Mouse (Mus musculus) MN1 (cell line): ENCODE results near the gene Osbp2.

ENCODE experiments used
- DNase-seq: peaks from one replicate; pipeline ENCODE4 v3.0.0-alpha.2; 2016; ENCODE audit warnings: low spot score

Gene Osbp2

GRCm38 (mm10) chr11:3862661-3863453 lies 846 bp downstream of the Osbp2 start:
- no peak for DNase-seq

GRCm38 (mm10) chr11:3860361-3860760 lies 3.3 kb downstream of the Osbp2 start:
- DNase-seq = no peak

- no peak for DNase-seq
These were observed 3.9 kb downstream of the Osbp2 start for GRCm38 (mm10) chr11:3859778-3860177.

- DNase-seq = no peak
These were observed 5.8 kb downstream of the Osbp2 start for GRCm38 (mm10) chr11:3857902-3858301.

GRCm38 (mm10) chr11:3855846-3856245 lies 7.9 kb downstream of the Osbp2 start:
- DNase-seq = no peak

- no peak for DNase-seq
These were observed 9.5 kb downstream of the Osbp2 start for GRCm38 (mm10) chr11:3854156-3854555.

- peak; percentile 59 for DNase-seq
These were observed 10.1 kb downstream of the Osbp2 start for GRCm38 (mm10) chr11:3853481-3854034.

- no peak for DNase-seq
These were observed 10.7 kb downstream of the Osbp2 start for GRCm38 (mm10) chr11:3853031-3853430.

- DNase-seq = no peak
These were observed 11.8 kb downstream of the Osbp2 start for GRCm38 (mm10) chr11:3851872-3852271.

GRCm38 (mm10) chr11:3850746-3851277 lies 12.9 kb downstream of the Osbp2 start:
- DNase-seq = no peak

GRCm38 (mm10) chr11:3850315-3850614 lies 13.4 kb downstream of the Osbp2 start:
- no peak for DNase-seq

- DNase-seq = no peak
These were observed 14.0 kb downstream of the Osbp2 start for GRCm38 (mm10) chr11:3849469-3850314.

GRCm38 (mm10) chr11:3846351-3846750 lies 17.4 kb downstream of the Osbp2 start:
- no peak for DNase-seq

- no peak for DNase-seq
These were observed 19.6 kb downstream of the Osbp2 start for GRCm38 (mm10) chr11:3843943-3844734.

GRCm38 (mm10) chr11:3835271-3835670 lies 28.4 kb downstream of the Osbp2 start:
- no peak for DNase-seq

GRCm38 (mm10) chr11:3834421-3835098 lies 29.1 kb downstream of the Osbp2 start:
- no peak for DNase-seq

- no peak for DNase-seq
These were observed 29.9 kb downstream of the Osbp2 start for GRCm38 (mm10) chr11:3833544-3834420.

- DNase-seq = no peak
These were observed 31.4 kb downstream of the Osbp2 start for GRCm38 (mm10) chr11:3832193-3832901.

- no peak for DNase-seq
These were observed 34.0 kb downstream of the Osbp2 start for GRCm38 (mm10) chr11:3829736-3830135.

GRCm38 (mm10) chr11:3824138-3824537 lies 39.6 kb downstream of the Osbp2 start:
- DNase-seq = no peak
